Mouse (Mus musculus) lung, embryonic 15.5 days (tissue): ENCODE data around the gene Ppm1g. TPM values are rescaled to one million over a fixed set of nuclear protein-coding genes. Genes with fewer than 3 reads are reported as not detected.
A peak's percentile ranks its signal among the peaks of the same experiment; 100 is the strongest.
"Not testable (repeated sequence)": the region's sequence is repeated elsewhere in the genome, so short reads cannot be mapped to it uniquely, and the experiment has no call there.

Experiments used
- ATAC-seq: fragments of 200-750 bp; cut with Nextera tagmentation; 2 replicates; pipeline ENCODE4 v1.8.0; 2017; ENCODE audit warnings: moderate number of reproducible peaks, borderline replicate concordance; ENCODE audit not compliant: low FRiP score, low TSS enrichment; ENCODE audit errors: extremely low read depth
- H3K27ac ChIP-seq: fragments of 300-500 bp; sonication (generic); 2 replicates; pipeline ENCODE4 v1.5.1; 2015; ENCODE audit warnings: moderate library complexity, mild to moderate bottlenecking, inconsistent platforms
- H3K27me3 ChIP-seq: fragments of 300-500 bp; sonication (generic); 2 replicates; pipeline ENCODE4 v1.6.1; 2015; ENCODE audit warnings: inconsistent platforms
- H3K36me3 ChIP-seq: fragments of 300-500 bp; sonication (generic); 2 replicates; pipeline ENCODE4 v1.6.1; 2015; ENCODE audit warnings: inconsistent platforms
- H3K4me1 ChIP-seq: fragments of 300-500 bp; sonication (generic); 2 replicates; pipeline ENCODE4 v1.6.1; 2015; ENCODE audit warnings: inconsistent platforms
- H3K4me2 ChIP-seq: fragments of 300-500 bp; sonication (generic); 2 replicates; pipeline ENCODE4 v1.6.1; 2015; ENCODE audit warnings: inconsistent platforms, mild to moderate bottlenecking, moderate library complexity
- H3K4me3 ChIP-seq: fragments of 300-500 bp; sonication (generic); 2 replicates; pipeline ENCODE4 v1.5.1; 2015; ENCODE audit warnings: mild to moderate bottlenecking, inconsistent platforms
- H3K9ac ChIP-seq: fragments of 300-500 bp; sonication (generic); 2 replicates; pipeline ENCODE4 v1.6.1; 2015; ENCODE audit warnings: inconsistent platforms
- H3K9me3 ChIP-seq: fragments of 300-500 bp; sonication (generic); 2 replicates; pipeline ENCODE4 v1.6.1; 2016; ENCODE audit warnings: inconsistent platforms
- WGBS: fragments of 180-500 bp; shearing (Covaris S2); methylation state at CpG from one replicate; pipeline ENCODE4 v1.1.7; 2015; 5-methylcytosine and 5-hydroxymethylcytosine counted together
- polyA plus RNA-seq: library from polyadenylated mRNA; unstranded; fragments of >200 nt; fragmentation: Nextera tagmentation; extraction: Ambion mirVana; gene quantifications from 2 replicates; pipeline ENCODE4 v1.2.1, GENCODE M21; 2015

Gene Ppm1g
- polyA plus RNA-seq, 1 experiment from 2014 or later: 144 TPM

DNA sequence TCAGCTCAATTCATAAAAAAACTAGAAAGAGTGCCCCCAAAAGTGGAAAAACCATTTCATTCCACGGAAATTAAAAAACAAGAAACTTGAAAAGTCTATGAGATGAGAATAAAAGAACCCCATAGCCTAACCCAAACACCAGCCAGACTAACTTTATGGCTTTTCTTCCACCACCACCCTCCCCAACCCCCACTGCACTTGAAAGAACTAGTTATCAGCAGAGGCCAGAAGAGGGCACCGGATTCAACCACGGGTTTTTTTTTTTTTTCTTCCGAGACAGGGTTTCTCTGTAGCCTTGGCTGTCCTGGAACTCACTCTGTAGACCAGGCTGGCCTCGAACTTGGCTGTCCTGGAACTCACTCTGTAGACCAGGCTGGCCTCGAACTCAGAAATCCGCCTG lies 2.2 kb downstream of the Ppm1g start:
- WGBS: 55% methylated on average over 7 of the region's 7 CpGs

DNA sequence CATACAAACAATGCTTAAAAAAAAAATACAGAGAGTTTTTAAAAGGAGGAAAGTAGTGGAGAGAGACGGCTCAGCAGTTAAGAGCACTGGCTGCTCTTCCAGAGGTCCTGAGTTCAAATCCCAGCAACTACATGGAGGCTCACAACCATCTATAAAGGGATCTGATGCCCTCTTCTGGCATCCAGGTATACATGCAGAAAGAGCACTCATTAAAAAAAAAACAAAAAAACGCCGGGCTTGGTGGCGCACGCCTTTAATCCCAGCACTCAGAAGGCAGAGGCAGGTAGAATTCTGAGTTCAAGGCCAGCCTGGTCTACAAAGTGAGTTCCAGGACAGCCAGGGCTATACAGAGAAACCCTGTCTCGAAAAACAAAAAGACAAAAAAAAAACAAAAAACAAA lies 3.9 kb downstream of the Ppm1g start:
- ATAC-seq, H3K4me2 ChIP-seq, H3K27ac ChIP-seq, H3K36me3 ChIP-seq, H3K27me3 ChIP-seq, H3K4me3 ChIP-seq, H3K9me3 ChIP-seq, H3K9ac ChIP-seq: not testable (repeated sequence)
- peaks cover 12% of the 10 kb centered on the region for H3K4me1 ChIP-seq
- WGBS: 86% methylated on average over 6 of the region's 6 CpGs

More for the DNA sequence above, 2.2 kb downstream of the Ppm1g start:
- 0 out of 2 replicates have a peak overlapping the region, but pooled peaks have one; percentile 3 for H3K4me3 ChIP-seq
- no peak for ATAC-seq
- H3K9ac ChIP-seq: no peak overlapping the region
- peaks cover 14% of the 10 kb centered on the region for H3K4me1 ChIP-seq
- H3K9me3 ChIP-seq: no peaks in the 10 kb centered on the region
- H3K27me3 ChIP-seq: no peaks in the 10 kb centered on the region
- peak overlapping the region; percentile 73; the same call in 1 of the 2 replicates for H3K4me2 ChIP-seq
- peak overlapping the region; percentile 55; the same call in 1 of the 2 replicates for H3K27ac ChIP-seq
- no peaks in the 10 kb centered on the region for H3K36me3 ChIP-seq

DNA sequence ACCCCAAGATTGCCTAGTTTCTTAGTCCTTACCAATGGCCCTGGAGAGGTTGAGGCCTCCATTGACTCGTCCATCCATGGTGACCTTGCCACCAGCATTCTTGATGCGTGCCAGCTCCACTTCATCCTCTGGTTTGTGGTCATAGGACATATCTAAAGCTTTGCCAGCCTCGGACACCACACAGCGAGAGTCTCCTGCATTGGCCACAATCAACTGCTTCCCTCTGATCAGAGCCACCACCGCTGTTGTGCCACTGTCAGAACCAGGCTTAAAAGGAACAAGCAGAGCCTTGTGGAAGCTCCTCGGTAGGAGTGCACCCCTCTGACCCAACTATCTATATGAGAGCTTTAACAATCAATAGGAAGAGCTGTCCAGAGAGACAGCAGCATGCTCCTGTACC lies 16.1 kb downstream of the Ppm1g start:
- no peaks in the 10 kb centered on the region for H3K27me3 ChIP-seq
- 92% methylated on average over 6 of the region's 6 CpGs for WGBS
- H3K36me3 ChIP-seq: peaks cover 61% of the 10 kb centered on the region
- no peak for ATAC-seq
- peaks cover 22% of the 10 kb centered on the region for H3K4me1 ChIP-seq
- H3K9ac ChIP-seq: no peak overlapping the region
- H3K9me3 ChIP-seq: 0 out of 2 replicates have a peak, but pooled peaks cover 3% of the 10 kb centered on the region
- H3K4me3 ChIP-seq: no peak overlapping the region
- no peak overlapping the region for H3K4me2 ChIP-seq
- H3K27ac ChIP-seq: no peak overlapping the region

DNA sequence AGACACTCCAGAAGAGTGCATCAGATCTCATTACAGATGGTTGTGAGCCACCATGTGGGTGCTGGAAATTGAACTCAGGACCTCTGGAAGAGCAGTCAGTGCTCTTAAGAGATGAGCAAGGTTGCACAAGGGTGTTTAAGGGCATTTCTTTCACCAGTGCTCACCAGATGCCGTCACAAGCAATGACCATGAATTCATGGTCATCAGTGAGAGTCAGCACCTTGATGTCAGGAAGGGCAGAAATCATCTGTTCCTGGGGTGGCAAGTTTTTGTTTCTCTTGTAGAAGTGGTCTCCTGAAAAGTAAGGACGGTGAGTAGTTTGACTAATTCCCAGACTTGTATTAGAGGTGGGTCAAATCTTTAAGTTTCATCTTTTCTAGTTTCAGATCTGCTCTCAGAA lies 16.6 kb downstream of the Ppm1g start:
- H3K36me3 ChIP-seq: peaks cover 66% of the 10 kb centered on the region
- H3K9me3 ChIP-seq: 0 out of 2 replicates have a peak, but pooled peaks cover 3% of the 10 kb centered on the region
- H3K27me3 ChIP-seq: no peaks in the 10 kb centered on the region
- WGBS: 87% methylated on average over 2 of the region's 2 CpGs
- no peak overlapping the region for H3K4me3 ChIP-seq
- H3K4me2 ChIP-seq: no peak overlapping the region
- H3K4me1 ChIP-seq: peaks cover 22% of the 10 kb centered on the region
- no peak for ATAC-seq
- no peak overlapping the region for H3K27ac ChIP-seq
- H3K9ac ChIP-seq: no peak overlapping the region

DNA sequence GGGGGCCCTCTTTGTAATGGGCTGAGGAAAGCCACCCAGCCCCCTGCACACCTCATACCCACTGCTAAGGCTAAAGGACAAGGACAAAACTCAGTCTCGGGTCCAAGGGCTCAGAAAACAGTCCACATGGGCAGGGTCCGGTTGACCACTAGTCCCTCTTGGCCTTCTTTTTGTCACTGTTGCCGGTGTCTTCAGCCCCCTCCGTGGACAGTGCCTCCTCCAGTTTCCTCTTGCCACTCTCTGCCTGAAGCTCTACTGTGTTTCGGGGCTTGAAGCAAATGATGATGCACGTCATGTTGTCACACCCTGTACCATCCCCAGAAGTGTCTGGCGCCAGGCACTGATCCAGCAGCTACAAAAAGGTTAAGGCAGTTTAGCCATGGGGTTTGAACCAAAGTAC lies 17.6 kb downstream of the Ppm1g start:
- peak overlapping the region; percentile 83 for H3K27ac ChIP-seq
- H3K4me1 ChIP-seq: peaks cover 22% of the 10 kb centered on the region
- 82% methylated on average over 7 of the region's 7 CpGs for WGBS
- peak overlapping the region; percentile 74 for H3K4me2 ChIP-seq
- H3K36me3 ChIP-seq: peaks cover 76% of the 10 kb centered on the region
- ATAC-seq: no peak
- peak overlapping the region; percentile 80 for H3K4me3 ChIP-seq
- no peaks in the 10 kb centered on the region for H3K27me3 ChIP-seq
- 0 out of 2 replicates have a peak, but pooled peaks cover 3% of the 10 kb centered on the region for H3K9me3 ChIP-seq
- H3K9ac ChIP-seq: 0 out of 2 replicates have a peak overlapping the region, but pooled peaks have one; percentile 82

DNA sequence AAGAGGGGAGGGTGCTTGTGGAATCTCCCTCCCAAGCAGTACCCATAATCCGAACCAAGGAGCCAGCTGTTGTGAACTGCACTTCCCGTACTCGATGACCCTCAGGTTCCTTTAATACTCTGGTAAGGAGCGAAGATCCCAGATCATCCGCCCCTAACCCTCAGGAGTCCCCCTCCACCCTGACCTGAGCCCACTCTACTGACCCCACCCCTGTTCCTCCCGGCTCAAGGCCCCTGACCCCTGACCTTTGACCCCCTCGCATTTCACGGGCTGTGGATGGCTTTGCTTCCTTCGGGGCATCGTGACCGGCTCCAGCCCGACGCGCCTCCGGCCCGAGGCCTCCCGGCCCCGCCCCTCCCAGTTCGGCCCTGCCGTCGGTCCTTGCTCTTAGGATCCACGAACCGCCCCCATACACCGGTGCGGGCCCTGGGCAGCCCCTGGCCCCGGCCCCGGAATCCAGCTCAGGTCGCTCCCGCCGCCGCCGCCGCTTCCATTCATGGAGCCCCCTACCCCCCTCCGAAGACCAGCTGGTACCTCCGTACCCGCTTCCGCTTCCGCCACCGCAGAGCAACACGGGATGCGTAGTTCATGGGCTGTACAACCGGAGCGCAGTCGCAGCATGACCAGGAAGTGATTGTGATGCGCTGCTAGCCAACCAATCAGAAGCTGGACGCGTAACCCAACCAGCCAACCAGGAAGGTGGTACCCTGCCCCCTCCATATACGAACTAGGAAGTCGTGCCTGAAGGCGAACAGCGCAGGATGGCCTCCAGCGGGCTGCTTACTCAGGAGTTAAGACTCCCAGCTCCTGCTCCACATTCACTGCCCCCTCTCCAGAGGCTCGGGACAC lies 18.5 kb downstream of the Ppm1g start, which contains the start of gene Zfp513:
Gene Zfp513, minus strand, starts transcription at position 562 of the 849 bp plus-strand sequence.
- H3K27me3 ChIP-seq: no peaks in the 10 kb centered on the region
- H3K27ac ChIP-seq: peak within 1 kb of the TSS; percentile 83
- 0 out of 2 replicates have a peak, but pooled peaks cover 3% of the 10 kb centered on the region for H3K9me3 ChIP-seq
- H3K4me2 ChIP-seq: peak within 1 kb of the TSS; percentile 77
- peaks cover 76% of the 10 kb centered on the region for H3K36me3 ChIP-seq
- peak within 1 kb of the TSS; percentile 80 for H3K4me3 ChIP-seq
- peak; percentile 97 for ATAC-seq
- H3K4me1 ChIP-seq: peaks cover 22% of the 10 kb centered on the region
- H3K9ac ChIP-seq: peak within 1 kb of the TSS; percentile 82
- under 1% methylated on average over 42 of the region's 53 CpGs for WGBS

DNA sequence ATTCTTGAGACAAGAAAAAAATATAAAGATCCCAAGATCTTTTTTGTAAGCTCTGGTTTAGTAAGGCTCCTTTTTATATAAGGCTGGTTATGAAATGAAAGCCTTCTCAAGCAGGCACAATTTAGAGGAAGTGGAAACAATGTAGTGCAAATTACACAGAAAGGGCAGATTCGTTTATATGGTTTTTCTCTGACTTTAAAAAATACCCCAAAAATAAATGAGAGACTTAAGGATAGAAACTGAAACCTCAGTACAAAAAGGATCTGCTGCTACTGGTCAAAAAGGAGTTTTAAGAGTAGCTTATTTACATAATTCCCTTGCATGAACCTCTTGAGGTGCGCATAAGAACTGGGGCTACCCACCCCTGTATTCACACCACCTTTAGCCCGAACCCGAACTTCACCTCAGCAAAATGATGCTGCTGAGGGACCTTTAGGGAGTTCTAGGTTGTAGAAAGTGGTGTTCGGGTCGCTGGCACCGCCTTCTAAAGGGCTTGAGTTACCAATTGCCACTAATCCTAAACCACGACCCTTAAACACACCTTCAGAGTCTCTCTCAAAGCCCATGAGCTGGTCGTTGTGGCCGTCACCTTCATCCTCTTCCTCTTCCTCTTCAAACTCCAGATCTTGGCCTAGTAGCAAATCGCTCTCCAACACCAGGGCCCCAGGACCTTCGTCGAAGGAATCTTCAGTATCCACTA lies 19.3 kb downstream of the Ppm1g start:
- H3K27ac ChIP-seq: peak overlapping the region; percentile 79
- no peaks in the 10 kb centered on the region for H3K27me3 ChIP-seq
- peak overlapping the region; percentile 77 for H3K4me2 ChIP-seq
- H3K9ac ChIP-seq: peak overlapping the region; percentile 82
- peaks cover 79% of the 10 kb centered on the region for H3K36me3 ChIP-seq
- peak overlapping the region; percentile 80 for H3K4me3 ChIP-seq
- ATAC-seq: no peak
- 0 out of 2 replicates have a peak, but pooled peaks cover 3% of the 10 kb centered on the region for H3K9me3 ChIP-seq
- peaks cover 22% of the 10 kb centered on the region for H3K4me1 ChIP-seq
- WGBS: 12% methylated on average over 13 of the region's 13 CpGs

DNA sequence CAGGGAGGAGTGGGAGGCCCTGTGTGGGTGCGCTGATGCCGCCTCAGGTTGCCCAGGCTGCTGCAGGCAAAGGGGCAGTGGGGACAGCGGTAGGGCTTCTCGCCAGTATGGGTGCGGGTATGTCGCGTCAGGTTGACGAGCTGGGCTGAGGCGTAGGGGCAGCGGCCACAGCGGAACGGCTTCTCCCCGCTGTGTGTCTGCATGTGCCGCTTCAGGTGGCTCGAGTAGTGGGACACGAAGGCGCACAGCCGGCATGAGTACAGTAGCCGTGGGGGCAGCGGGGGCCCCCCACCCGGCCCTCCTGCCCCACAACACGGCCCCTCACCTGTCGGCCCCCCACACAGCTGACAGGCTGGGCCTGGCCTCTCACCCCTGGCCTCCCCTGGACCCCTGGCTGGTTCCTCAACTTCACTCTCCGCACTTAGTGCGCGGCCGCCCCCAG lies 20.1 kb downstream of the Ppm1g start:
- H3K4me3 ChIP-seq: no peak overlapping the region; the same call in 1 of the 2 replicates
- ATAC-seq: no peak
- 90% methylated on average over 27 of the region's 27 CpGs for WGBS
- H3K4me2 ChIP-seq: peak overlapping the region; percentile 77; the same call in 1 of the 2 replicates
- H3K4me1 ChIP-seq: peaks cover 22% of the 10 kb centered on the region
- no peaks in the 10 kb centered on the region for H3K27me3 ChIP-seq
- H3K27ac ChIP-seq: no peak overlapping the region
- 0 out of 2 replicates have a peak, but pooled peaks cover 3% of the 10 kb centered on the region for H3K9me3 ChIP-seq
- H3K36me3 ChIP-seq: peaks cover 79% of the 10 kb centered on the region
- no peak overlapping the region for H3K9ac ChIP-seq

DNA sequence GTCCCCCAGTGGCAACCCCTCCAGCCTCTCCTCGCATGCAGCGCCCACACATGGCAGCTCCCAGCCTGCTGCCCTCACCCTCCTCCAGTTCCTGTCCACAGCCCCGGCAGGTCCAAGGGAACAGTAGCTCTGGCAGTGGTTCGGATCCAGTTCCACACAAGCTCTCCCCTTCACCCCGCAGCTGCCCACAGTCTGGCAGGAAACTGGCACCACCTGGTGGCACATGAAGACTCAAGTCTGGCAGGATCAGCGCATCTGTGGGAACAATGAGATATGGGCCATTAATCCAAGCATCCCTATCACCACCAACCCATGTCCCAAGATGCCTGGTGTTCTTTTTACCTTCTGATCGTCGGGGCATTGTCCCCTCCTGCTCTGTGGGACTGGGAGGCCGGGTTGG lies 20.6 kb downstream of the Ppm1g start:
- peaks cover 22% of the 10 kb centered on the region for H3K4me1 ChIP-seq
- no peak overlapping the region for H3K9ac ChIP-seq
- no peak overlapping the region for H3K4me2 ChIP-seq
- 72% methylated on average over 9 of the region's 9 CpGs for WGBS
- ATAC-seq: no peak
- no peak overlapping the region for H3K4me3 ChIP-seq
- no peaks in the 10 kb centered on the region for H3K27me3 ChIP-seq
- peaks cover 79% of the 10 kb centered on the region for H3K36me3 ChIP-seq
- H3K27ac ChIP-seq: no peak overlapping the region
- 0 out of 2 replicates have a peak, but pooled peaks cover 3% of the 10 kb centered on the region for H3K9me3 ChIP-seq

DNA sequence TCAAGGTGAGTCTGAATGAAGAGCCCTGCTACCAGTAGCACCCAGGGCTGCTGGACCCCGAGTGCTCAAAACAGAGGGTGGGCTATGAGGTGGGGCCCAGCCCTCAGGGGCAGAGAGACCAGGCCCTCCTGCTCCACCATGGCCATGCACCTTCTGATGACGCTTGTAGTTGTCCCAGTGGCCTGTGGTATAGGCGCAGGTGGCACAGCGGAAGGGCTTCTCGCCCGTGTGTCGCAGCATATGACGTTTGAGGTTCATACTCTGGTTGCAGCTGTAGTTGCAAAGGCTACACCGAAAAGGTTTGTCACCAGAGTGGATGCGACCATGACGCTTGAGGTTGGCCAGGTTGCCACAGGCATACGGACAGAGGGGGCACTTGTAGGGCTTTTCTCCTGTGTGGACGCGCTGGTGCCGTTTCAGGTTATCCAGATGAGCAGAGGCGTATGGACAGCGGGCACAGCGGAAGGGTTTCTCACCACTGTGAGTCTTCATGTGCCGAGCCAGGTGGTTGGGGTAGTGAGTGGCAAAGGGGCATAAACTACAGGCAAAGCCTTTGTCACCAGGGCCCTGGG lies 21.1 kb downstream of the Ppm1g start:
- Histone ChIP-seq H3K9me3 (0 out of 2 replicates have a peak, but pooled peaks cover 3% of the 10 kb centered on the region), H3K4me2 (no peak overlapping the region), H3K27me3 (no peaks in the 10 kb centered on the region), H3K9ac (no peak overlapping the region), H3K36me3 (peaks cover 79% of the 10 kb centered on the region), H3K4me1 (peaks cover 26% of the 10 kb centered on the region), H3K27ac (no peak overlapping the region), H3K4me3 (no peak overlapping the region)
- 90% methylated on average over 19 of the region's 19 CpGs for WGBS
- ATAC-seq: no peak

DNA sequence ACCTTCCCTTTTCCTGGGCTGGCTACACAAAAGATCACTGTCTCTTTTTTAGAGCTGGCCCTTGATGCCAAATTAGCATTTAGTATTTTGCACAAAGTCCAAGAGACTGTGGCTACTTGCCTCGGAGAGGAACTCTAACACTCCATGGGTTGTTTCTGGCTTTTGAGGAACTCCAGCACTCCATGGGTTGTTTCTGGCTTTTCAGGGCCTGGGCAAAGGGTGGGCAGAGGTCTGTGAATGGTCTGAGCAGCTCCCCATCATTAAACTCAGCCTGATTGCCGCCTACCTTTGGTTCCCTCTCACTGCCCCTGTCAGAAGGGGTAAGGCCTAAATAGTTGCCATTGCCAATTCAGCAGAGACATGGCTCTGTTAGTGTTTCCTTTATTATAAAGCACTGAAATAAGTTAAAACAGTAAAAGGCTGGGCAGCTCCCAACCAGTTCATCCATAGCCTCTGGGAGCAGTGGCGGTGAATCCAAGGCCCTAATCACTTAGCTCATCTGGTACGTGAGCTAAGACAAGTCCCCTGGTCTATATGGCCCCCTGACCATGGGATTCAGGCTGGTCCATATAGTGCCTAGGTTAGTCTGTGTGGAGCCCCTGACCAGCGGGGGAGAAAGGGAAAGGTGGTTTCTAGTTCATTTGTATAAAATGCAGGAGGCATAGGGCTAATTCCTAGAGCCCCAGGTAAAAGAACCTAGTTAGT lies 21.7 kb downstream of the Ppm1g start:
- ATAC-seq: no peak
- 79% methylated on average over 5 of the region's 5 CpGs for WGBS

More for the DNA sequence above, 21.7 kb downstream of the Ppm1g start:
- Histone ChIP-seq H3K36me3 (peaks cover 75% of the 10 kb centered on the region), H3K27me3 (no peaks in the 10 kb centered on the region), H3K4me3 (no peak overlapping the region), H3K4me2 (no peak overlapping the region), H3K9ac (no peak overlapping the region), H3K27ac (no peak overlapping the region), H3K4me1 (peaks cover 33% of the 10 kb centered on the region), H3K9me3 (0 out of 2 replicates have a peak, but pooled peaks cover 3% of the 10 kb centered on the region)
